Mouse (Mus musculus) G1E (cell line): ENCODE measurements around the gene Ovol3. TPM values are rescaled to one million over a fixed set of nuclear protein-coding genes. Genes with fewer than 3 reads are reported as not detected.
A peak's percentile ranks its signal among the peaks of the same experiment; 100 is the strongest.

Experiments
- ATAC-seq: 2 replicates; pipeline ENCODE4 v1.8.0; 2016; ENCODE audit warnings: mild to moderate bottlenecking; ENCODE audit not compliant: insufficient number of reproducible peaks, poor library complexity, low FRiP score, severe bottlenecking; ENCODE audit errors: extremely low read depth
- DNase-seq: peaks from one replicate; pipeline ENCODE4 v3.0.0; 2012; ENCODE audit warnings: low spot score
- H3K27me3 ChIP-seq: 2 replicates; pipeline ENCODE4 v1.6.1; 2012; ENCODE audit warnings: mild to moderate bottlenecking, low read length, inconsistent platforms; ENCODE audit not compliant: insufficient read depth
- H3K36me3 ChIP-seq: replicated peaks from 2 replicates; pipeline ENCODE3; 2012; ENCODE audit warnings: mild to moderate bottlenecking, inconsistent platforms
- H3K4me1 ChIP-seq: 2 replicates; pipeline ENCODE4 v1.6.1; 2012; ENCODE audit warnings: low read depth, low read length, inconsistent platforms, mixed read lengths; ENCODE audit not compliant: insufficient read depth
- H3K4me3 ChIP-seq: 2 replicates; pipeline ENCODE4 v1.5.1; 2012; ENCODE audit warnings: low read depth, mild to moderate bottlenecking, inconsistent platforms, low read length, moderate library complexity, mixed read lengths
- H3K9me3 ChIP-seq: replicated peaks from 2 replicates; pipeline ENCODE4 v1.6.1; 2012; ENCODE audit warnings: inconsistent platforms
- CTCF ChIP-seq: IDR thresholded peaks from 2 replicates; pipeline ENCODE4 v1.5.1; 2012; ENCODE audit warnings: low read depth, low read length, inconsistent platforms, mixed read lengths
- GATA1 ChIP-seq: IDR thresholded peaks from 2 replicates; pipeline ENCODE4 v1.6.1; 2012; ENCODE audit warnings: borderline replicate concordance, low read length, inconsistent platforms, mixed read lengths
- GATA2 ChIP-seq: IDR thresholded peaks from 2 replicates; pipeline ENCODE4 v1.6.1; 2012; ENCODE audit warnings: low read depth, low read length, inconsistent platforms, borderline replicate concordance
- POLR2AphosphoS5 ChIP-seq: IDR thresholded peaks from 2 replicates; pipeline ENCODE4 v1.6.1; 2012; ENCODE audit warnings: low read depth, low read length, inconsistent platforms; ENCODE audit not compliant: insufficient replicate concordance
- TAL1 ChIP-seq: conservative IDR thresholded peaks from 2 replicates; pipeline ENCODE4 v1.6.1; 2012; ENCODE audit warnings: low read depth, low read length, inconsistent platforms, mixed read lengths
- polyA plus RNA-seq: library from polyadenylated mRNA; stranded (reverse); fragments of >175 nt; gene quantifications from 2 replicates; pipeline ENCODE4 v1.2.3, GENCODE M21; 2012
- total RNA-seq, 2 experiments: library from RNA; stranded (forward) in 1 of 2; stranded (reverse) in 1 of 2; fragments of 200-1000 nt in 1 of 2; fragments of >200 nt in 1 of 2; fragmentation: Nextera tagmentation in 1 of 2; gene quantifications; 2 replicates each; pipeline ENCODE4 v1.2.3; 2014 to 2017

The Ovol3 gene
- total and polyA plus RNA-seq, 3 experiments: not detected

- Histone ChIP-seq H3K36me3 (peaks cover 7% of the 10 kb centered on the region), H3K4me3 (no peak within 1 kb of the TSS), H3K9me3 (no peaks in the 10 kb centered on the region), H3K4me1 (peaks cover 31% of the 10 kb centered on the region), H3K27me3 (peaks cover 3% of the 10 kb centered on the region; the same call in 1 of the 2 replicates)
- TF ChIP-seq TAL1: no peak
- TF ChIP-seq CTCF: peak; percentile 80
- peak; percentile 69 for DNase-seq
- peak; percentile 50; the same call in 1 of the 2 replicates for ATAC-seq
Observed at GRCm38 (mm10) chr7:30198481-30198971, 37.0 kb downstream of the Ovol3 start, which contains the start of gene Capns1. TSS of gene Capns1 (minus strand) at chr7:30198811.

GRCm38 (mm10) chr7:30197592-30198129, 37.9 kb downstream of the Ovol3 start:
- peaks cover 16% of the 10 kb centered on the region for H3K36me3 ChIP-seq
- TF ChIP-seq CTCF: no peak
- no peak for TF ChIP-seq GATA2
- TF ChIP-seq TAL1: no peak
- TF ChIP-seq POLR2AphosphoS5: no peak
- H3K9me3 ChIP-seq: no peaks in the 10 kb centered on the region
- DNase-seq (no peak), ATAC-seq (no peak)
- peaks cover 3% of the 10 kb centered on the region; the same call in 1 of the 2 replicates for H3K27me3 ChIP-seq
- no peak overlapping the region for H3K4me3 ChIP-seq
- peaks cover 40% of the 10 kb centered on the region for H3K4me1 ChIP-seq

GRCm38 (mm10) chr7:30196171-30196570, 39.4 kb downstream of the Ovol3 start:
- Histone ChIP-seq H3K9me3 (no peaks in the 10 kb centered on the region), H3K27me3 (peaks cover 3% of the 10 kb centered on the region; the same call in 1 of the 2 replicates), H3K4me3 (no peak overlapping the region), H3K36me3 (peaks cover 30% of the 10 kb centered on the region), H3K4me1 (peaks cover 41% of the 10 kb centered on the region)
- ATAC-seq: no peak
- no peak for DNase-seq
- TF ChIP-seq CTCF (no peak), POLR2AphosphoS5 (no peak), GATA2 (no peak), TAL1 (no peak), GATA1 (no peak)

- no peak for DNase-seq
- TF ChIP-seq CTCF: no peak
- no peak for TF ChIP-seq GATA2
- TF ChIP-seq POLR2AphosphoS5: no peak
- no peak for TF ChIP-seq TAL1
- no peak for TF ChIP-seq GATA1
- Histone ChIP-seq H3K4me3 (peak overlapping the region; percentile 80; the same call in 1 of the 2 replicates), H3K27me3 (peaks cover 3% of the 10 kb centered on the region; the same call in 1 of the 2 replicates), H3K36me3 (peaks cover 38% of the 10 kb centered on the region), H3K4me1 (peaks cover 41% of the 10 kb centered on the region), H3K9me3 (no peaks in the 10 kb centered on the region)
- ATAC-seq: no peak
Observed at GRCm38 (mm10) chr7:30195461-30195860, 40.1 kb downstream of the Ovol3 start.

- peak; percentile 77 for ATAC-seq
- Histone ChIP-seq H3K9me3 (no peaks in the 10 kb centered on the region), H3K4me1 (peaks cover 41% of the 10 kb centered on the region), H3K27me3 (no peaks in the 10 kb centered on the region; the same call in 1 of the 2 replicates), H3K36me3 (peaks cover 43% of the 10 kb centered on the region), H3K4me3 (peak overlapping the region; percentile 80)
- no peak for TF ChIP-seq GATA1
- TF ChIP-seq TAL1: no peak
- no peak for TF ChIP-seq CTCF
- DNase-seq: peak; percentile 88
Observed at GRCm38 (mm10) chr7:30194884-30195283, 40.6 kb downstream of the Ovol3 start.

- TF ChIP-seq GATA2: no peak
- no peak for TF ChIP-seq TAL1
- no peak for TF ChIP-seq CTCF
- TF ChIP-seq GATA1: no peak
- TF ChIP-seq POLR2AphosphoS5: no peak
- peaks cover 47% of the 10 kb centered on the region for H3K36me3 ChIP-seq
- H3K9me3 ChIP-seq: no peaks in the 10 kb centered on the region
- peaks cover 41% of the 10 kb centered on the region for H3K4me1 ChIP-seq
- peak overlapping the region; percentile 80 for H3K4me3 ChIP-seq
- DNase-seq (peak; percentile 69), ATAC-seq (0 out of 2 replicates have a peak, but pooled peaks have one; percentile 6)
- no peaks in the 10 kb centered on the region for H3K27me3 ChIP-seq
Observed at GRCm38 (mm10) chr7:30194101-30194831, 41.3 kb downstream of the Ovol3 start.
